13 mouse cellular contexts compared by ENCODE assay signal in the genomic region with DNA sequence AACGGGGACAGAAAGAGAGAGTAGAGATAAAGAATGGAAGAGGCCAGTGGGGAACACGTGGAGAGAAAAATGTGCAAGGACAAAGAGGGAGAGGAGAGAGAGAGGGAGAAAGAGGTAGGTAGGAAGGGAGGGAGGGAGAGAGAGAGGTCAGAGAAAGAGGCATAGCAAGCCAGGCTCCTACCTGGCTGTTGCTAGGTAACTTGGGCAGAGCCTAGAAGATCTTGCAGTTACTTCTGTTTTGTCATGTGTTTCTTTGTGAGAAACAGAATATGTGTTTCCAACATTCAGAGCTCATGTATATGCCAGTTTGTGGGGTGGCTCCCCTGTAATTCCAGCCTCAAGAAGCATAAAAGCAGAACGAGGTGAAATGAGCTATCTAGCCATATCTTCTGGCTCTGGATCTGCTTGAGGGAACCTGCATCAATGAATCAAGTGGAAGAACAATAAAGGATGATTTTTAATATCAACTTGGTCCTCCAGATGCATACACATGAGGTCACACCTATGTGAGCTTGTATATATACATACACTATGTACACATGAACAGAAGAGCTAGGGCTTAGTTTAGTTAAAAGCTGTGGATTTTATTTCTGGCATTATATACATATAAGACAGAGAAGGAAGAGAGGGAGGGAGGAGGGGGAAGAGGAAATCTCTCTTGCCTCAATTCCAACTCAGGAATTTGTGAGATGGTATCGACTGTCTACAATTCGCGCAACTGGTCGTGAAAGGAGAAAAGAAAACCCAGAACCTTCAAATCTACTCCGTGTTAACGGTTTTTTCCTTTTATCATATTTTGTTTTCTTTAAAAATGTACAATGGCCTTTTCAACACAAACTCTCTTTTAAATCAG.
"Had no signal": no experiment of that assay in that cellular context is flagged by ENCODE, and none has a peak within 500 bp of the region (broad histone marks: within the 10 kb centered on the region; RNA-seq: fewer than 3 reads in every experiment).

No protein-coding gene starts in this region.

- H3K36me3 ChIP-seq: intestine, embryonic 15.5 days; kidney, embryonic 15.5 days; liver, embryonic 13.5 days; midbrain, embryonic 12.5 days had no signal

- DNase-seq: kidney, adult 11 months; kidney, adult 8-10 months; kidney, postnatal 10 days; kidney, postnatal 36 days; layer of hippocampus, postnatal 36 days; liver, embryonic 13.5 days; lung, adult 2 months; thymus, postnatal 25 days had no signal

- H3K9me3 ChIP-seq: intestine, embryonic 15.5 days; kidney, embryonic 15.5 days; liver, embryonic 13.5 days; midbrain, embryonic 12.5 days had no signal

- ATAC-seq: intestine, embryonic 15.5 days had no signal

- H3K27me3 ChIP-seq: intestine, embryonic 15.5 days; kidney, embryonic 15.5 days; liver, embryonic 13.5 days; megakaryocyte, embryonic 14.5 days; midbrain, embryonic 12.5 days had no signal

- H3K4me1 ChIP-seq: intestine, embryonic 15.5 days; kidney, embryonic 15.5 days; liver, embryonic 13.5 days; megakaryocyte, embryonic 14.5 days; midbrain, embryonic 12.5 days had no signal

- H3K27ac ChIP-seq: intestine, embryonic 15.5 days; kidney, embryonic 15.5 days; left cerebral cortex, adult 2 months; liver, embryonic 13.5 days; midbrain, embryonic 12.5 days had no signal

- H3K4me3 ChIP-seq: intestine, embryonic 15.5 days; kidney, embryonic 15.5 days; left cerebral cortex, adult 2 months; liver, embryonic 13.5 days; megakaryocyte, embryonic 14.5 days; midbrain, embryonic 12.5 days had no signal

- H3K9ac ChIP-seq: intestine, embryonic 15.5 days; kidney, embryonic 15.5 days; liver, embryonic 13.5 days; midbrain, embryonic 12.5 days had no signal

- H3K4me2 ChIP-seq: intestine, embryonic 15.5 days; kidney, embryonic 15.5 days; liver, embryonic 13.5 days; midbrain, embryonic 12.5 days had no signal
